Mouse (Mus musculus): Measurements from ENCODE around the gene Rad51c.
"Not testable (repeated sequence)": the region's sequence is repeated elsewhere in the genome, so short reads cannot be mapped to it uniquely, and the experiment has no call there.

Rad51c gene

GRCm38 (mm10) chr11:87432933-87433669 is 28.3 kb upstream of the Rad51c start:
- in situ Hi-C loops (cut with MboI, MseI): loop anchor here (5.0 to 25.0 kb wide), 2 partner anchors 89 to 846 kb away; no protein-coding TSS in a partner anchor

GRCm38 (mm10) chr11:87432447-87432846 is 27.7 kb upstream of the Rad51c start:
- in situ Hi-C loops (cut with MboI, MseI): loop anchor here (5.0 to 25.0 kb wide), 2 partner anchors 90 to 845 kb away; no protein-coding TSS in a partner anchor

- in situ Hi-C loops (cut with MboI, MseI): loop anchor here (5.0 to 25.0 kb wide), 2 partner anchors 90 to 845 kb away; no protein-coding TSS in a partner anchor
Observed at GRCm38 (mm10) chr11:87431813-87432212, 27.1 kb upstream of the Rad51c start.

GRCm38 (mm10) chr11:87430374-87430773 is 25.6 kb upstream of the Rad51c start:
- in situ Hi-C loops (cut with MboI, MseI): loop anchor here (5.0 to 25.0 kb wide), 2 partner anchors 92 to 843 kb away; no protein-coding TSS in a partner anchor

GRCm38 (mm10) chr11:87429363-87429762 is 24.6 kb upstream of the Rad51c start:
- in situ Hi-C loops (cut with MboI, MseI): loop anchor here (5.0 to 25.0 kb wide), 2 partner anchors 43 to 842 kb away; no protein-coding TSS in a partner anchor

- in situ Hi-C loops (cut with MboI, MseI): loop anchor here (5.0 to 25.0 kb wide), 2 partner anchors 44 to 841 kb away; no protein-coding TSS in a partner anchor
Observed at GRCm38 (mm10) chr11:87428051-87428673, 23.4 kb upstream of the Rad51c start.

GRCm38 (mm10) chr11:87427273-87428050 is 22.7 kb upstream of the Rad51c start:
- in situ Hi-C loops (cut with MboI, MseI): loop anchor here (5.0 to 25.0 kb wide), 2 partner anchors 45 to 840 kb away; no protein-coding TSS in a partner anchor

GRCm38 (mm10) chr11:87426450-87427250 is 21.9 kb upstream of the Rad51c start:
- in situ Hi-C loops (cut with MboI, MseI): loop anchor here (5.0 to 25.0 kb wide), 2 partner anchors 46 to 839 kb away; no protein-coding TSS in a partner anchor

- in situ Hi-C loops (cut with MboI, MseI): loop anchor here (5.0 to 25.0 kb wide), 2 partner anchors 46 to 839 kb away; no protein-coding TSS in a partner anchor
Observed at GRCm38 (mm10) chr11:87426121-87426449, 21.3 kb upstream of the Rad51c start.

- in situ Hi-C loops (cut with MboI, MseI): no loop called here
Observed at GRCm38 (mm10) chr11:87423551-87424325, 19.0 kb upstream of the Rad51c start.

GRCm38 (mm10) chr11:87422511-87423340 is 18.0 kb upstream of the Rad51c start:
- in situ Hi-C loops (cut with MboI, MseI): no loop called here

GRCm38 (mm10) chr11:87421760-87422201 is 17.0 kb upstream of the Rad51c start:
- in situ Hi-C loops (cut with MboI, MseI): no loop called here

- in situ Hi-C loops (cut with MboI, MseI): no loop called here
Observed at GRCm38 (mm10) chr11:87420861-87421260, 16.1 kb upstream of the Rad51c start.

- in situ Hi-C loops (cut with MboI, MseI): no loop called here
Observed at GRCm38 (mm10) chr11:87416120-87416519, 11.4 kb upstream of the Rad51c start.

- in situ Hi-C loops (cut with MboI, MseI): not testable (repeated sequence)
Observed at GRCm38 (mm10) chr11:87413412-87413811, 8.7 kb upstream of the Rad51c start.

GRCm38 (mm10) chr11:87404111-87404853 is 472 bp downstream of the Rad51c start:
- in situ Hi-C loops (cut with MboI, MseI): no loop called here

- in situ Hi-C loops (cut with MboI, MseI): loop anchor here (25.0 kb wide), 1 partner anchor 186 kb away; no protein-coding TSS in a partner anchor
Observed at GRCm38 (mm10) chr11:87398402-87398801, 6.4 kb downstream of the Rad51c start.

- in situ Hi-C loops (cut with MboI, MseI): loop anchor here (25.0 kb wide), 1 partner anchor 182 kb away; no protein-coding TSS in a partner anchor
Observed at GRCm38 (mm10) chr11:87393855-87394254, 10.9 kb downstream of the Rad51c start.
